Mouse (Mus musculus) testis, adult 2 months (tissue): ENCODE measurements around the gene Prr18. TPM values are rescaled to one million over a fixed set of nuclear protein-coding genes. Genes with fewer than 3 reads are reported as not detected.

Experiments used
- H3K27ac ChIP-seq: fragments of 200-500 bp; 2 replicates; pipeline ENCODE4 v1.5.1; 2012; ENCODE audit warnings: low read depth, low read length; ENCODE audit not compliant: control insufficient read depth, insufficient read depth
- H3K27me3 ChIP-seq: fragments of 200-500 bp; 2 replicates; pipeline ENCODE4 v1.6.1; 2012; ENCODE audit warnings: mild to moderate bottlenecking, low read length, moderate library complexity; ENCODE audit not compliant: control insufficient read depth, insufficient read depth
- H3K36me3 ChIP-seq: fragments of 200-500 bp; 2 replicates; pipeline ENCODE4 v1.6.1; 2012; ENCODE audit warnings: mild to moderate bottlenecking, low read length; ENCODE audit not compliant: control insufficient read depth, insufficient read depth
- H3K4me1 ChIP-seq: fragments of 200-500 bp; 2 replicates; pipeline ENCODE4 v1.6.1; 2012; ENCODE audit warnings: low read length; ENCODE audit not compliant: control insufficient read depth, insufficient read depth
- H3K4me3 ChIP-seq: fragments of 200-500 bp; 2 replicates; pipeline ENCODE4 v1.5.1; 2012; ENCODE audit warnings: low read depth, mild to moderate bottlenecking, low read length, moderate library complexity, mixed read lengths; ENCODE audit not compliant: control insufficient read depth
- CTCF ChIP-seq: fragments of 200-500 bp; IDR thresholded peaks from 2 replicates; pipeline ENCODE4 v1.5.1; 2012; ENCODE audit warnings: low read depth, mild to moderate bottlenecking, inconsistent platforms, low read length, moderate library complexity; ENCODE audit not compliant: control insufficient read depth, insufficient read depth, insufficient replicate concordance
- POLR2A ChIP-seq: fragments of 200-500 bp; IDR thresholded peaks from 2 replicates; pipeline ENCODE4 v1.6.1; 2012; ENCODE audit warnings: low read depth, mild to moderate bottlenecking, inconsistent platforms, low read length, moderate library complexity; ENCODE audit not compliant: control insufficient read depth
- polyA plus RNA-seq: library from polyadenylated mRNA; depleted of rRNA; stranded (reverse); fragments of >200 nt; gene quantifications from 2 replicates; pipeline ENCODE4 v1.2.3, GENCODE M21; 2012

Prr18 gene
- polyA plus RNA-seq, 1 experiment, result 0.15 TPM

- Histone ChIP-seq H3K36me3 (no peaks in the 10 kb centered on the region), H3K27ac (no peak overlapping the region), H3K4me1 (no peaks in the 10 kb centered on the region), H3K27me3 (no peaks in the 10 kb centered on the region), H3K4me3 (no peak overlapping the region)
- TF ChIP-seq CTCF (no peak), POLR2A (no peak)
Measured at GRCm38 (mm10) chr17:8299524-8299923, 37.7 kb upstream of the Prr18 start.

GRCm38 (mm10) chr17:8301515-8301914 is 35.7 kb upstream of the Prr18 start:
- no peak overlapping the region for H3K4me3 ChIP-seq
- H3K27ac ChIP-seq, result no peak overlapping the region
- H3K4me1 ChIP-seq, result no peaks in the 10 kb centered on the region
- TF ChIP-seq POLR2A (no peak), CTCF (no peak)
- H3K27me3 ChIP-seq, result no peaks in the 10 kb centered on the region
- no peaks in the 10 kb centered on the region for H3K36me3 ChIP-seq

GRCm38 (mm10) chr17:8302772-8303438 is 34.4 kb upstream of the Prr18 start:
- Histone ChIP-seq H3K27me3 (no peaks in the 10 kb centered on the region), H3K4me3 (no peak overlapping the region), H3K27ac (no peak overlapping the region), H3K36me3 (no peaks in the 10 kb centered on the region), H3K4me1 (no peaks in the 10 kb centered on the region)
- TF ChIP-seq CTCF (no peak), POLR2A (no peak)

GRCm38 (mm10) chr17:8303671-8304070 is 33.6 kb upstream of the Prr18 start:
- no peaks in the 10 kb centered on the region for H3K36me3 ChIP-seq
- TF ChIP-seq POLR2A (no peak), CTCF (no peak)
- H3K4me3 ChIP-seq, result no peak overlapping the region
- no peaks in the 10 kb centered on the region for H3K27me3 ChIP-seq
- no peaks in the 10 kb centered on the region for H3K4me1 ChIP-seq
- no peak overlapping the region for H3K27ac ChIP-seq

GRCm38 (mm10) chr17:8305801-8306200 is 31.5 kb upstream of the Prr18 start:
- no peaks in the 10 kb centered on the region for H3K36me3 ChIP-seq

GRCm38 (mm10) chr17:8310838-8311614 is 26.2 kb upstream of the Prr18 start, which contains the start of gene Sft2d1:
Sft2d1 (plus strand) TSS chr17:8311102.
- no peaks in the 10 kb centered on the region for H3K27me3 ChIP-seq
- TF ChIP-seq POLR2A (peak; percentile 63), CTCF (no peak)
- H3K36me3 ChIP-seq, result no peaks in the 10 kb centered on the region
- H3K4me1 ChIP-seq, result no peaks in the 10 kb centered on the region; the same call in 1 of the 2 replicates
- peak within 1 kb of the TSS; percentile 89 for H3K4me3 ChIP-seq
- peak within 1 kb of the TSS; percentile 15 for H3K27ac ChIP-seq

More at GRCm38 (mm10) chr17:8305801-8306200, 31.5 kb upstream of the Prr18 start:
- H3K4me1 ChIP-seq, result no peaks in the 10 kb centered on the region
- TF ChIP-seq CTCF (no peak), POLR2A (no peak)
- no peak overlapping the region for H3K27ac ChIP-seq
- no peaks in the 10 kb centered on the region for H3K27me3 ChIP-seq
- no peak overlapping the region for H3K4me3 ChIP-seq

GRCm38 (mm10) chr17:8311751-8312150 is 25.5 kb upstream of the Prr18 start:
- TF ChIP-seq CTCF (no peak), POLR2A (no peak)
- no peaks in the 10 kb centered on the region; the same call in 1 of the 2 replicates for H3K4me1 ChIP-seq
- H3K27ac ChIP-seq, result no peak overlapping the region
- peak overlapping the region; percentile 25 for H3K4me3 ChIP-seq
- no peaks in the 10 kb centered on the region for H3K27me3 ChIP-seq
- H3K36me3 ChIP-seq, result no peaks in the 10 kb centered on the region

- no peak overlapping the region for H3K27ac ChIP-seq
- no peaks in the 10 kb centered on the region for H3K36me3 ChIP-seq
- TF ChIP-seq CTCF (no peak), POLR2A (no peak)
- H3K4me1 ChIP-seq, result no peaks in the 10 kb centered on the region; the same call in 1 of the 2 replicates
- no peak overlapping the region for H3K4me3 ChIP-seq
- no peaks in the 10 kb centered on the region for H3K27me3 ChIP-seq
Measured at GRCm38 (mm10) chr17:8313976-8314375, 23.3 kb upstream of the Prr18 start.
